Mouse (Mus musculus): ENCODE measurements at regions not wholly inside any gene's neighbourhood (a gene's known extent, or its start where the extent isn't known, plus 50 kb on each side); places are given as distances from the start of the nearest gene placed in this dataset.
"Not testable (repeated sequence)": the region's sequence is repeated elsewhere in the genome, so short reads cannot be mapped to it uniquely, and the experiment has no call there.

DNA sequence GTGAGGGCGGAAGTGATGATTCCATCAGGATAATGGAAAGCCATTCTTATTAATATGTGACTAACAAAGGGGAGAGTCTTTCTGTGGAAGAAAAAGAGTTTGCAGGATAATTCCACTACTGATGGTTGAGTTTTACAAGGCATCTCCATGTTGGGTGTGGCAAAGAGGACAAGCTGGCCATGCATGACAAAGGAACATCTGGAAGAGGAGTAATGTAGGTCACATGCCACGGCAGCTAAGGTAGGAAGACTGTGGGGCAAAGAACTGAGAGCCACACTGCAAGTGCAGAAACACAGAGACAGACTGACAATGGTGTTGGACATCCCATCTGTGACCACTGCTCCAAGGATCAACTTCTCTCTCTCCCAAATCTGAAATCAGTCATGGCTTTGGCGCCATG is 196.4 kb upstream of the Gdi2 start:
- peak; percentile 49 for DNase-seq (ENCODE audit: low read depth, low spot score)

DNA sequence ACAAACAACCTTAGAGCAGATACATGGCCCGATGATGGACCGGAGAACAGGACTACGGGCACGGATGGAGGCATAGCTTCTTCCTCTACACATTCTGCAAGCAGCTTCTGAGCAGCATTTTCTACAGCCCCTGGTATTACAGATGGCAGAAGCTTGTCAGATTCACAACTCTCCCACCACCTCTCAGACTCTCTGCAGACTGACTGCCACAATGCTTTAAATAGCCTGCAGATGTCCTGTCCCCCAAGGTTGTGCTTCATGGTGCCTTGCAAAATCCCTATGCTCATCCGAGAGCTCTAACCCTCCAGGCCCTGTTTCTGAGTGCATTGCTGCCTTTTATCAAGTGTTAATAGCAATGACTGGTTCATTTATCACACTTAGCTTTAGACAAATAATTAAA is 194.3 kb upstream of the Gdi2 start:
- DNase-seq (ENCODE audit: low read depth, low spot score): no peak

DNA sequence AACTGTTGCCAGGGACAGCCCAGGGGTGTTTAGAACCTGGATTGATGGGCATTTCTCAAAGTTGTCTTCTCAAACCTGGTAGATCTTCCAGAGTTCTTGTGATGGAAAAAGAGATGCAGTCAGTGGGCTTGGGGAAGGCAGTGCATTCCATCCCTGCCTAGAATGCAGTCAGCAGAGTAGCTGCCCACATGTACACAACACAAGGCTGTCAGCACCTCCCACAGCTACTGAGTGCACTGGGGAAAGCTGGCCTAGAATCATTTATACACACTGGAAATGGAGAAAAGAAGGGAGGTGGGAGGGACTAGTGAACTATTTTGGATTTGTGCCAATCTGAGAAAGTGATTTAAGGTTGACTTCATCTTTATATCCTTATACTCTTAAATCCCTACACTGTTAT is 183.0 kb upstream of the Gdi2 start:
- not testable (repeated sequence) for DNase-seq (ENCODE audit: low read depth, low spot score)

DNA sequence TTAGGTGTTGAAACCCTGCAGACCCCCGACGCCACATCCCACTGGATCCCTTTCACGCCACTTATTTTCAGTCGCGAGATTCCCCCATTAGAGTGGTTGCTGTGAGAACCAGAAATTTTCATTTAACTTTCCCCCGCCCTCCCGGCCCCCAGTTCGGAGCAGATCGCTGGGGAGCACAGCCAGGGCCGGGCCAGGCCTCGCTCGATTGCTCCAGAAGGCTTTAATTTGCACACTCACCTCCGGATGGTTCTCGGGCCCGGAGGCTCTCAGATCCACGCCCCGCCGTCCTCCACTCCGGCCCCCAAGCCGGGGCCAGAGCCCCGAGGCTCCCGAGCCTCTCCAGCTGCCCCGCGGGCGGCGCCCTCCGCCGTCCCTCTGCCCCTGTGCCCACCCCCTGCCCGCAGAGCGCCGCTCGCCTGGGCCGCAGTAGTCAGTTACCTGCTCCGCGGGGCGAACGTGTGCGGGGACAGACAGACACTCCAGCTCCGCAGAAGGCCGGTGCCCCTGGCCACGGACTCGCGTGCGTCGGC is 179.7 kb upstream of the Gdi2 start:
- DNase-seq (ENCODE audit: low read depth, low spot score): no peak

DNA sequence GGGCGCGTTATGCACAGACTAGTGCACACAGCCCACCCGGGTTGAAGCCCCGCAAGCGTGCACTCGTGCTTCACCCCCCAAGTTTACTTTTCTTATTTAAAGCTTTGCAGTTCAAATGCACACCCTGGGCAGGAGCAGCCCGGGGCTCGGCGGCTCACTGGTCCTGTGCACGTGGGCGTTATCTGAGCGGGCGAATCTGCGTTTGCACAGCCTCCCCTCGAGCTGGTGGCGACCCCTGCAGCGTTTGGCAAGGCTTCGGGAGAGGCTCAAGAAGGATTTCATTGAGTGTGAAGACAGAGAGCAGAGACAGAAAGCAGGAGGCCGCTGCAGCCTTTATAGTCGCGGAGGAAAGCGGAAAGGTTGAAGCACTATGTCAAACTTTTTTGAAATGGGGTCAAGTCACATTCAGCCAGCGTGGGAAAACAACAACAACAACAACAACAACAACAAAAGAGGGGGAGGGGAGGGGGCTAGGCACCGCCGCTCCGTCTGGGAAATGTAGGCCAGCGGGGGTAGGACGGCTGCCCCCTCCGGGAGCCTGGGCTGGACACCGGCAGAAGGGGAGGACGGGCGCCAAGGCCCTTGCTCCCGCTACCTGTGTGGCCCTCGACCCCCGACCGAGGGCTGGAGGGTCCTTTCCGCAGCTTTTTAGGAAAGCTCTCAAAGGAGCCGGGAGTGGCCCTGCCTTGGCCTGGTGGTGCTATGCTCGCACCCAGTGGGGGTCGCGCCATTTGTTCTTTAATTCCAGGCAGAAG is 178.7 kb upstream of the Gdi2 start:
- DNase-seq (ENCODE audit: low read depth, low spot score): peak; percentile 72

DNA sequence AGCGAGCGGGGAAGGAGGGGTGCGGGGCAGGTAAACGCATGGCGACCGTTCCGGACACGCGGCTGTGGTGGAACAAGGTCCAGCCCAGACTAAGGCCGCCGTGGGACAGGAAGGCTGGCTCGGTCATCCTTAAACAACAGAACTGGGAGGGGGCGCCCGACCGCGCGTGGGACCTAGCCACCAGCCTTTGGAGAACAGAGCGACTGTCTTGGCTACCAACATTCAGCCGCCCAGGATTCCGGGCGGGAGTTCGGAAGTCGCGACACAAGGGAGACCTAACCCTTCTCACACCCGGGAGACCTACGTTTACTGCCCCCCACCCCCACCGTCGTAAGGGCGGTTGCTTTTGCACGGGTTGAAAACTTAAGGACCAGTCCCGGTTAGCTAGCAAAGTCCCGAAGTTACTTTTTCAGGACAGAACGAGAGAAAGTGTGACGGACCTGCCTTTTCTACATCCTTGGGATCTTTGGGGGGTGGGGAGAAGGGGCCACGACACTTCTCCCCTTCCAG is 178.1 kb upstream of the Gdi2 start:
- peak; percentile 23 for DNase-seq (ENCODE audit: low read depth, low spot score)

DNA sequence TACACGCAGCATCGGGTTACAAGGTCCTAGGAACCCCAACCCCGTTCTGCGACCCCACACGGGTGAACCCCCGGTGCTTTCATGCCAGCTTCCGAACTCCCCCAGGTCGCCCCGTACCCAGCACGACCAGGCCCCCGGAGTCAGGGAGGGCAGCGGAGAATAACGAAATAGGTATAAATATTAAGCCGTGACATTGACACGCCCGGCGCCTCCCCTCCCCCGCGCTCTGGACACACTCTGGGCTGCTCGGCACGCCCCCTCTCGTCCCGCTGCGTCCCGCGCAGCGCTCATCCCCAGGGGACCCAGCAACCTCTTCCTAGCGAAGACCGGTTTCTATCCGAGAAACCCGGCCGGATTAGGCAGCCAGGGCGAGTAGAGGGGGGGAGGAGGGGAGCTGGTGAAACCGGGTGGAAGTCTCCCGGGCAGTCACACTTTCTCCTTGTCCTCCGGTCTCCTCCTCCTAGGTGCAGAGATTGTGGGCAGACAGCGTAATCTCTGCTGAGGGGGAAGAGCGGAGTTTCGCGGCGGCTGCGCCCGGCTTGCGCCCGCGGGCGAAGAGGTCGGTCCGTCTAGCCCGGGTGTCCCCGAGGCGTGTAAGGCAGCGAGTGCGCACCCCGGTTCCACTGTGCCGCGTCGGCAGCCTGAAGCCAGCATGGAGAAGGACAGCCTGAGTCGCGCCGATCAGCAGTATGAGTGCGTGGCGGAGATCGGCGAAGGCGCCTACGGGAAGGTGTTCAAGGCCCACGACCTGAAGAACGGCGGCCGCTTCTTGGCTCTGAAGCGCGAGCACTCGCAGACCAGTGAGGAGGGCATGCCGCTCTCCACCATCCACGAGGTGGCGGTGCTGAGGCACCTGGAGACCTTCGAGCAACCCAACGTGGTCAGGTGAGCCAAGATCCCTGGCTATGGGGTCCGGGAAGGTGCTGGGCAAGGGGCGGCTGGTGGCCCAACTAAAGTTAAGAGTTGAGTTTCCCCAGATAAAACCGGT is 177.1 kb upstream of the Gdi2 start:
- peak; percentile 84 for DNase-seq (ENCODE audit: low read depth, low spot score)

DNA sequence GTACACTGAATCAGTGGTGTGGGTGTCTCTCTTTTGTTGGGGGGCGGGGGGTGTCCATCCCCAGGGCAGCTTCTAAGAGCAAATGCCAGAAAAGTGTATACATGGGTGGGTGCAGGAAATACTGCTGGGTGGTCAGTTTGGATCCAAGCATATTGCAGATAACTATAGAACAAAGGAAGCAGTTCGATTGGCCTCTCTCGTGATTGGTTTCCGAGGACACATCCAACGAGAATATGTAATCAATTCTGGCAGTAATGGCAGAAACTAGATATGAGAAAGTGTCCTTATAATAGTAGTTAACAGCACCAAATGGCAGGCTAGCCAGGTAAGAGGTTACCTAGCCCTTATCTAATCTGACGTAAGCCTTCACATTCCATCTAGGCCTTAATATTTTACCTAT is 165.2 kb upstream of the Gdi2 start:
- DNase-seq (ENCODE audit: low read depth, low spot score): peak; percentile 49

DNA sequence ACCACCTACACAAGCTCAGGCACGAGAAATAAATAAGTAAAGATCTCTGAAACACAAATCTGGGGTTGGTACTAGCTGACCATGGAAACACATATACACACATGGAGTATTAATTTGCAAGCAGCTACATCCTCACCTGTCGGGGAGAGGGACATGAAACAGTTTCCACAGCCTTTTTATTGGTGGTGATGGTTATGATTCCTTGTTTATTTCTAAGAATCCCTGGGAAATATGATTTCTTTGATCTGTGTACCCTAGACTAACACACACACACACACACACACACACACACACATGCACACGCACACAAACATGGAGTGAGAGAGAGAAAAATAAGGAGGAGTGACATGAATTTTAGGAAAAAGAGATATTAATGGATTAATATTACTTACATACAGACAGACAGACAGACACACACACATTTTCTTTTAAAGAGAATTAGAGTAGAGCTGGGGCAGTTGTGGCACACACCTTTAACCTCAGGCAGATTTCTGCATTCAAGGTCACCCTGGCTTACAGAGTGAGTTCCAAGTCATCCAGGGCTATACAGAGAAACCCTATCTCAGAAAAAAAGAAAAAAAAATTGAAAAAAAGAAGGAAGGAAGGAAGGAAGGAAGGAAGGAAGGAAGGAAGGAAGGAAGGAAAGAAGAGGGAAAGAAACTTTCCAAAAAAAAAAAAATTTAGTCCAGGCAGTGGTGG is 164.2 kb upstream of the Gdi2 start:
- DNase-seq (ENCODE audit: low read depth, low spot score): peak; percentile 94

DNA sequence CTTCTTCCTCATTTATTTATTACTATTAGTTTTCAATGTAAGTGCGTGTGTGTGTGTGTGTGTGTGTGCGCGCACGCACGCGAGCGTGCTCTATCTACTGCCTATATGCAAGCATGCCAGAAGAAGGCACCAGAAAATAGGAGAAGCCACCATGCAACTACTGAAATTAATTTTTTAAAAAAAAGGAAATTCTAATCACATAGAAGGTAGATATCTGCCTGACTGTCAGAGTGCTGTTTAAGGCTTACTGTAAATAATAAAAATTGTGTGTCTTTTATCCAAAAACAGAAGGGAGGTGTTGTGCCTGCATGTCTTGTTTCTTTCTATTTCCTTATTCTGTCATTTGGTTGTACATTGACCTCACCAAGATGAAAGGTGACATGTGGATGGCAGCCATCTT is 163.1 kb upstream of the Gdi2 start:
- peak; percentile 42 for DNase-seq (ENCODE audit: low read depth, low spot score)

DNA sequence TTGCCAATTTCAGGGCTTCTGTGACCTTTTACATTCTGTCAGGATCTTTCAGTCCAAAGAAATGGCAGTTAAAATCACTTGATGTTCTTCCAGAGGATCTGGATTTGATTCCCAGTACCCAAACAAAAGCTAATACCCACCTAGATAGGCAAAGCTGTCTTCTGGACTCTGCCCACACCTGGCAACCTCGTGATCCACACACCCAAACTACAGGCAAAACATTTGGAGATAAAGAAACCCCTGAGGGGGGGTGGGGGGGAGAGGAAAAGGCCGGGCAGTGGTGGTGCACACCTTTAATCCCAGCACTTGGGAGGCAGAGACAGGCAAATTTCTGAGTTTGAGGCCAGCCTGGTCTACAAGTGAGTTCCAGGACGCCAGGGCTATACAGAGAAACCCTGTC is 160.1 kb upstream of the Gdi2 start:
- peak; percentile 59 for DNase-seq (ENCODE audit: low read depth, low spot score)

DNA sequence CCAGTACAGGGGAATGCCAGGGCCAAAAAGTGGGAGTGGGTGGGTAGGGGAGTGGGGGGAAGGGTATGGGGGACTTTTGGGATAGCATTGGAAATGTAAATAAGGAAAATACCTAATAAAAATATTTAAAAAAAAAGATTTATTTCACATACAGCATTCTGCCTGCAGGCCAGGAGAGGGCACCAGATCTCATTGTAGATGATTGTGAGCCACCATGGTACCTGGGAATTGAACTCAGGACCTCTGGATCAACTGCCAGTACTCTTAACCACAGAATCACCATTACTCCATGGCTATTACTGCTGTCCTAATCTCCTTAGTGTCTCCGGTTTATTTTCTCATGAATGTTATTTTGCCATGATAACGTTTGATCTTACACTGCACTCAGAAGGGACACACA is 132.1 kb upstream of the Gdi2 start:
- peak; percentile 66 for DNase-seq (ENCODE audit: low read depth, low spot score)

DNA sequence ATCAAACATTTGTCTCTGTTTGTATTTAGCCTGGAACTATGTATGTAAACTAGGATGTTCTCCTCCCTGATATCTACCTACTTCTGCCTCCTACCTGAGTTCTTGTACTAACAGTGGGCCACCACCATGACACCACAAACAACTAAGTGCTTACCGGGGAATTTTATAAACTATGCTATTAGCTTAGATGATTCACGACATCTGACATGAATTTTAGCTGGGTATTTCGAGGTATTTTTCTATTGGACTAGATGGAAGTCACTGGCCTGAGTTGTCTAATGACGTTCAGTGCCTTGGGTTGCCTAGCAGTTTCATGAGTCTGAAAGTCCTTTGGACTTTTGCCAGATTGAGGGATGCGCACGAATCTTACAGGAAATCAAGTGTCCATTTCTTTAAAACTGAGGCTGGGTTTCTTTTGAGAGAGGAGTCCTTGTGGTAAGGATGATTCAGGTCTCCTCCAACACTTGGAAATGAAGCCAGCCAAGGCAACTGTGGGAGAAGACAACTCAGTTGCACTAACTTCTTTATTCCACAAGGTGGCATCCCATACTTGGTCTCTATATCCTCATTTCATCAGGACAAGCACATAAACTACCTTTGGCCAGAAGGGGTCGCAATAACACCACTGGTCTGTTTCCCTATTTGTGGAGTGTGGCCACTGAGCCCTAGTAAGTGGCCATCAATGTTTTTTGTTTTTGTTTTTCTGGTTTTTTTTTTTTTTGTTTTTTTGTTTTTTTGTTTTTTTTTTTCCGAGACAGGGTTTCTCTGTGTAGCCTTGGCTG is 131.4 kb upstream of the Gdi2 start:
- DNase-seq (ENCODE audit: low read depth, low spot score): peak; percentile 98

DNA sequence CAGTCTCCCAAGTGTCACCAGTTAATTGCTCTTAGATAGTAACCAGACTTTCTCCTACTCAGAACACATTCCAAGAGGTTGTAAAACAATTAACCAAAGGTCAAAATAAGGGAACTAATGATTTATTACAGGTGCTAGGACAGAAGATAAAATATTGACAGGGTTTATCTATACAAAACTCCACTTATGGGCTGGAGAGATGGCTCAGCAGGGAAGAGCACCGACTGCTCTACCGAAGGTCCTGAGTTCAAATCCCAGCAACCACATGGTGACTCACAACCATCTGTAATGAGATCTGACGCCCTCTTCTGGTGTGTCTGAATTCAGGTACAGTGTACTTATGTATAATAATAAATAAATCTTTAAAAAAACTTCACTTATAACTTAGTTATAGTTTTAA is 127.6 kb upstream of the Gdi2 start:
- not testable (repeated sequence) for DNase-seq (ENCODE audit: low read depth, low spot score)

DNA sequence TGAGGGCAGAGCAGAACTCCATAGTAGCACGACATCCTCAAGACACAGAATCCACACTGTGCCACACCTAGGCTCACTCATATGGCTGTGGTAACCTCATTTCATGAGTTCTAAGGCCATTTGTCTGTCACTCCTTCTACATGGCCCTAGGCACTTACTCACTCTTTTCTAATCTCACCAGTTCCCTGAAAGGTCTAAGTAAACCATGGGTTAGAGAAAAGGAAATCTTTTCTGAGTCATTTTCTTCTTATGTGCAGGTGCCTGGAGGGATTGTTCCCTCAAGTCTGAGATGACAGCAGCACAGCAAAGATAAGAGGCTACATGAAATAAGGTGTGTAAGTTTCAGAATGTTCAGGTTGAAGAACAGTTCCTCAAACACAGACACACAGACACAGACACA is 120.8 kb upstream of the Gdi2 start:
- DNase-seq (ENCODE audit: low read depth, low spot score): no peak

DNA sequence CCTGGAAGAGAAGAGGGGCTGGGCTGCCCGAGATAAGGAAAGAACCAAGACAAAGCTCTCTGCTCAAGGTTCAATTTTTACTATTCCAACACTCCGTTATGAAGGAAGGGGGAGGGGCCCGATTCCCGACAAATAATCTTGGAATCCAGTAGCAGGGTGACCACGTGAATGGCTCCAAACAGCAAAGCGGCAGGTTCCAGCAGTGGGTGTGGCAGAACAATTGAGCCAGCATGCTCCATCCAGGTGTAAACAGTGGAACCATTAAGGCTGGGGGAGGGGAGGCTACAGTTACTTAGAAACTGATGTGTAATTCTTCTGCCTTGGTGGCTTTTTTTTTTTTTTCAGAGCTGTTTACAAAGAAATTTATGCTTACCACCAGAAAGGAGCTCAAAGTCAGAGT is 82.5 kb upstream of the Gdi2 start:
- peak; percentile 7 for DNase-seq (ENCODE audit: low read depth, low spot score)

DNA sequence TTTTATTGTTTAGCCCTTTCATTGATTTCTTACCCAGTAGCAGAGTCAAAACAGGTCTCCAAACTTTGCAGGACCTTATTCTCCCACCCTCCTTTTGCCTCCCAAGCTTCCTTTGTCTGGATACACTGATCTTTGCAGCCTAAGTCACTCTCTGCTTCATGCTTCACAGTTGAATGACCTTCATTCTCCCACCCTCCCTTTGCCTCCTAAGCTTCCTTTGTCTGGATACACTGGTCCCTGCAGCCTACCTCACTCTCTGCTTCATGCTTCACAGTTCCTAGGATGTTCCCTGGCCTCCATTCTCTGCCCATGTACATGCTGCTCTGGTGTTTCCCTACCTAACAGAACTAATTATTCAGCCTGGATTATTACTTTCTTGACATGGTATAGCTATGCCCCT is 61.0 kb upstream of the Gdi2 start:
- DNase-seq (ENCODE audit: low read depth, low spot score): no peak

DNA sequence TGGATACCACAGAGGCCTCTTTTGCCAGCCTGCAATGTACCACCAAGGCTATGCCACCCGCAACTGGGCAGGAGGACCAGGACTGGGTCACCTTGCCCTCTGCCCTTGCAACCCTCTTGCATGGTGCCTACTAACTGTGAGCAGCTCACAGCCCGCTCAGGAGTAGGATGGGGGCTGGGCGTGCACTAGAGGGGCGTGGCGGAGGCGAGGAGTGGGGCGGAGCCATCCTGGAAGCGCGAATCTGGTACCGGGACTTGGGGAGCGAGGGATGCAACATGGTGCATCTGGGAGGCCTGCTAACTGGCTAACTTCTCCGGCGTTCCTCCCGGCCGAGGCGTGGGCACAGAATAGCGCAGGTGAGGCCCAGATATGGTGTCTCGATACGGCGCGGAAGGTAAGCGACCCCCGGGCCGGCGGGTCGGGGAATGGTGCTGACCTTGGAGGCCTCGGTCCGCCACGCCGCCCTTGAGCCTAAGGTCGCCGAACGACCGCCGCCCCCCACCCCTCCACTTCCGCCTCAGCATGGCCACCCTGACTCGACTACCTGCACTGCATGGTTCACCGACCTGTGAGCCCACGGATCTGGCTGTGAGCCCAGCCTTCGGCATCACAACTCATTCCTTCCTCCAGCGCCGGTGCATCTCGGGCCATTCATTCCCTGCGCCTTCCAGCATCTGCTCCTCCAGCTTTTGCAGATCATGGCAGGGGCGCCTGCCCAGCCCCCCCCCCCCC is 59.7 kb upstream of the Gdi2 start:
- peak; percentile 81 for DNase-seq (ENCODE audit: low read depth, low spot score)
